Mouse (Mus musculus) forebrain, embryonic 11.5 days (tissue): ENCODE results near the gene Prkcg. TPM values are rescaled to one million over a fixed set of nuclear protein-coding genes. Genes with fewer than 3 reads are reported as not detected.

Experiments
- ATAC-seq: fragments of 200-750 bp; cut with Nextera tagmentation; replicated peaks from 2 replicates; pipeline ENCODE4 v1.8.0; 2017; ENCODE audit warnings: moderate TSS enrichment; ENCODE audit not compliant: low FRiP score
- DNase-seq: peaks from one replicate; pipeline ENCODE4 v3.0.0-alpha.2; 2017; ENCODE audit warnings: low spot score
- H3K27ac ChIP-seq: fragments of 300-500 bp; sonication (generic); 2 replicates; pipeline ENCODE4 v1.5.1; 2014; ENCODE audit warnings: low read depth, low read length
- H3K27me3 ChIP-seq: fragments of 300-500 bp; sonication (generic); 2 replicates; pipeline ENCODE4 v1.6.1; 2014; ENCODE audit warnings: mild to moderate bottlenecking, low read length, mixed read lengths; ENCODE audit not compliant: control insufficient read depth, insufficient read depth
- H3K36me3 ChIP-seq: fragments of 300-500 bp; sonication (generic); 2 replicates; pipeline ENCODE4 v1.6.1; 2014; ENCODE audit warnings: mild to moderate bottlenecking, low read length, moderate library complexity, mixed read lengths; ENCODE audit not compliant: control insufficient read depth, insufficient read depth
- H3K4me1 ChIP-seq: fragments of 300-500 bp; sonication (generic); replicated peaks from 2 replicates; pipeline ENCODE4 v1.6.1; 2014; ENCODE audit warnings: low read length, mixed read lengths; ENCODE audit not compliant: control insufficient read depth, insufficient read depth
- H3K4me2 ChIP-seq: fragments of 300-500 bp; sonication (generic); 2 replicates; pipeline ENCODE4 v1.6.1; 2014; ENCODE audit warnings: low read depth, mild to moderate bottlenecking, low read length, moderate library complexity, mixed read lengths; ENCODE audit not compliant: severe bottlenecking
- H3K4me3 ChIP-seq: fragments of 300-500 bp; sonication (generic); 2 replicates; pipeline ENCODE4 v1.5.1; 2014; ENCODE audit warnings: low read depth, low read length
- H3K9ac ChIP-seq: fragments of 300-500 bp; sonication (generic); 2 replicates; pipeline ENCODE4 v1.6.1; 2014; ENCODE audit warnings: low read length
- H3K9me3 ChIP-seq: fragments of 300-500 bp; sonication (generic); 2 replicates; pipeline ENCODE4 v1.6.1; 2016; ENCODE audit warnings: low read length, mixed read lengths; ENCODE audit not compliant: control insufficient read depth
- WGBS: fragments of 180-500 bp; shearing (Covaris S2); extraction: QIAGEN DNeasy Blood & Tissue Kit; methylation state at CpG from one replicate; pipeline ENCODE4 v1.1.7; 2014; 5-methylcytosine and 5-hydroxymethylcytosine counted together
- polyA plus RNA-seq: library from polyadenylated mRNA; unstranded; fragments of >200 nt; fragmentation: Nextera tagmentation; extraction: Ambion mirVana; gene quantifications from 2 replicates; pipeline ENCODE4 v1.2.1, GENCODE M21; 2014

Gene Prkcg
- polyA plus RNA-seq, 1 experiment from 2014 or later, result 0.99 TPM

DNA sequence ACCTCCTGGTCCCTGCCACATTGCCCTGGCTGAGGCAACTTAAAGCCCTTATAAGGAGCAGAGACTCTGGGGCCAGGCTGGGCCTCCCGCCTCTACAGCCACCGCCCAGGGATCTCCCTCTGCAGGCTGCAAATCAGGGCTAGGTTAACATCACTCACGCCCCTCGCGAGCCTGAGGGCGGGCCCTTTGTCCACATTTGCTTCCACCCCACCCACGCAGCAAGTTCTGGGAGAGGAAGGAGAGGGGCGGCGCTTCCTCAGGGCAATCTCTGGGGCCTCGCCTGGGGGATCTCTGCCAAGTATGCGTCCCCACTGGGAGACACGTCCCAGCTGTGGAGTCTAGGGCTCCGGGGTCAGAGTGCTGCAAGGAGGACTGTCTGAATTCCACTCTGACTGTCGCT is 3.8 kb downstream of the Prkcg start:
- Histone ChIP-seq H3K4me3 (peak overlapping the region; percentile 4; the same call in 1 of the 2 replicates), H3K4me1 (peaks cover 4% of the 10 kb centered on the region; the same call in 1 of the 2 replicates), H3K9ac (peak overlapping the region; percentile 45), H3K9me3 (no peaks in the 10 kb centered on the region), H3K4me2 (peak overlapping the region; percentile 41; the same call in 1 of the 2 replicates), H3K36me3 (no peaks in the 10 kb centered on the region), H3K27ac (no peak overlapping the region), H3K27me3 (no peaks in the 10 kb centered on the region)
- 0 out of 2 replicates have a peak, but pooled peaks have one; percentile 4 for ATAC-seq
- peak; percentile 75 for DNase-seq
- 5% methylated on average over 14 of the region's 14 CpGs for WGBS

DNA sequence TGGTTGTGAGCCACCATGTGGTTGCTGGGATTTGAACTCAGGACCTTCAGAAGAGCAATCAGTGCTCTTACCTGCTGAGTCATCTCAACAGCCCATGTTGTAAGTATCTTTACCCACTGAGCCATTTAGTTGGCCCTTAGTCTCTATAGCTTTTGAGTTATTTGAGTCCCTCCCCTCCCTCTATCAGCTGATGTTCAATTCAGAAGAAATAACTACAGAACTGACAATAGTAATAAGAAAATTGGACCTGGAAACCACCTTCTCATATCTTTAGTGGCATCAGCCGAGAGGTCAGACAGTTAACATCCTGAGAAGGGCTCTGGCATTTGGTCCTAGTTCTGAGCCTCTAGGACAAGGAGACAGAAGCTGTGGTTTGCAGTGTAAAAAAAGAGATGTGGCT is 5.8 kb downstream of the Prkcg start:
- H3K4me2 ChIP-seq, result no peak overlapping the region
- DNase-seq (no peak), ATAC-seq (no peak)
- H3K27me3 ChIP-seq, result no peaks in the 10 kb centered on the region
- H3K36me3 ChIP-seq, result no peaks in the 10 kb centered on the region
- H3K4me1 ChIP-seq, result peaks cover 4% of the 10 kb centered on the region; the same call in 1 of the 2 replicates
- no peak overlapping the region for H3K9ac ChIP-seq
- WGBS, result 90% methylated on average over 1 of the region's 1 CpGs
- H3K9me3 ChIP-seq, result no peaks in the 10 kb centered on the region
- no peak overlapping the region for H3K4me3 ChIP-seq
- H3K27ac ChIP-seq, result no peak overlapping the region

DNA sequence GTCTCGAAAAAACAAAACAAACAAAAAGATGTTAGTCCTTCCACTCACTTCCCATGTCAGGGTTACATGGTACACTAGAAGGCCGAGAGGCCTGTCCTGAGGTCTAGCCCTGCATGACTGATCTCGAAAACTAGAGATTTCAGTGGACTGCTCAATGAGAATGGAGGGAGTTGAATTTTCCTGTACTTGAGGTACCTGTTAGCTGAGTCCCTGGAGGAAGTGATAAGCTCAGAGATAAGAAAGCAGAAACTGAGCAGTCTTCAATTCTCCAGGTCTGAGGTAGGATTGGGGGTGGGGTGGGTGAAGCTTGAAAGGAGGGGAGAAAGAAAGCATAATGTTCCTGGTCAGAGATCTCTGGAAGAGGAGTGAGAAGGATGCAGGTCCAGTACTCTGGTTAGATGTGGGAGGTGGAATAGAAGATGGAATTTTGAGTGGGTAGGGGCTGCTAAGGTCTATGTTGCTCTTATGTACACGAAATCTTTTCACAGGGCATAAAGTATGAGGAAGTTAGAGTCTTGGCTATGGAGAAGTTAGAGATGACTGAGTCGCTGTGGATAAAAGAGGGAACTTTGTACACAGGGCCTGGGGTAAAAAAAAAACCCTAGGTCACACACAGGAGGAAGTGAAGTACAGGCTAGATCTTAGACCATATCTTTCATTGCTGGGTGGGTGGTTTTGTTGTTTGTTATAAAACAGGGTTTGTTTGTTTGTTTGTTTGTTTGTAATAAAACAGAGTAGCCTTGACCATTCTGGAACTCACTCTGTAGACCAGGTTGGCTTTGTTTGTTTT is 6.5 kb downstream of the Prkcg start:
- Histone ChIP-seq H3K4me2 (no peak overlapping the region), H3K27ac (no peak overlapping the region), H3K9me3 (no peaks in the 10 kb centered on the region), H3K9ac (no peak overlapping the region), H3K27me3 (no peaks in the 10 kb centered on the region), H3K36me3 (no peaks in the 10 kb centered on the region), H3K4me1 (peaks cover 3% of the 10 kb centered on the region; the same call in 1 of the 2 replicates), H3K4me3 (no peak overlapping the region)
- ATAC-seq (no peak), DNase-seq (no peak)
- WGBS, result 89% methylated on average over 5 of the region's 5 CpGs

DNA sequence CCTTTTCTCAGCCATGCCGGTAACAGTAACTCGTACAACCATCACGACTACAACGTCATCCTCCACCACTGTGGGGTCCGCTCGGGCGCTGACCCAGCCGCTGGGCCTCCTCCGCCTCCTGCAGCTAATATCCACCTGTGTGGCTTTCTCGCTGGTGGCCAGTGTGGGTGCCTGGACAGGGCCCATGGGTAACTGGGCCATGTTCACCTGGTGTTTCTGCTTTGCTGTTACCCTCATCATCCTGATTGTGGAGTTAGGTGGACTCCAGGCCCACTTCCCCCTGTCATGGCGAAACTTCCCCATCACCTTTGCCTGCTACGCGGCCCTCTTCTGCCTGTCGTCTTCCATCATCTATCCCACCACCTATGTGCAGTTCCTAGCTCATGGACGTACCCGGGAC is 7.7 kb downstream of the Prkcg start:
- no peak for ATAC-seq
- H3K27ac ChIP-seq, result no peak overlapping the region
- no peak overlapping the region for H3K4me2 ChIP-seq
- H3K9ac ChIP-seq, result no peak overlapping the region
- H3K4me3 ChIP-seq, result no peak overlapping the region
- no peaks in the 10 kb centered on the region for H3K4me1 ChIP-seq
- WGBS, result 96% methylated on average over 16 of the region's 16 CpGs
- DNase-seq, result no peak
- no peaks in the 10 kb centered on the region for H3K36me3 ChIP-seq
- no peaks in the 10 kb centered on the region for H3K9me3 ChIP-seq
- H3K27me3 ChIP-seq, result peaks cover 6% of the 10 kb centered on the region; the same call in 1 of the 2 replicates

DNA sequence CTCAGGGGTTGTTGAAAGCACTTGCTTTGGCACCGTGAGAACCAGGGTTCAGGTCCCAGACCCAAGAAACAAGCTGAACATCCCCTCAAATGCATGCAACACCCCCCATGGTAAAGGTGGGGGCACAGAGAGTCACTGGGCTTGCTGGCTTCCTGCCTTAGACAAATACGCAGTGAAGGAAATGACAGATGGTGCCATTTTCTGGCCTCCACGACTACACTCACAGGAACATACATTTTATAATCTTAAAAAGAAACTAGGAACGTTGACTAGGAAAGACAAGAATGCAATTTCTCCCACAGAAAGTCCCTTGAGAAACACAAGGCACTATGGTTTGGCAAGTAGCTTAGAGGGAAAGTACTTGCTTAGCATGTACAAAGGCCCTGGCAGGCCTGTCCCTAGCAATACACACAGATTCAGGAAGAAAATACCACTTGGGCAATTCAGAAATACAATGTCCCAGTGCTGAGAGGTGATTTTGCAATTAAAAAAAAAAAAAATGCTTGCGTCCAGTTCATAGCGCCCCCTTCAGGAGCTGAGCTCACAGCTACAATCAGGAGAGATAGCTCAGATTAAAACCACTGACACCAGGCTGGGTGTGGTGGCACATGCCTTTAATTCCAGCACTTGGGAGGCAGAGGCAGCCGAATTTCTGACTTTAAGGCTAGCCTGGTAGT is 11.1 kb downstream of the Prkcg start:
- H3K4me2 ChIP-seq, result no peak overlapping the region
- H3K4me3 ChIP-seq, result no peak overlapping the region
- no peak overlapping the region for H3K27ac ChIP-seq
- no peaks in the 10 kb centered on the region for H3K9me3 ChIP-seq
- H3K27me3 ChIP-seq, result peaks cover 21% of the 10 kb centered on the region; the same call in 1 of the 2 replicates
- whole genome bisulfite sequencing, result 62% methylated on average over 7 of the region's 7 CpGs
- H3K4me1 ChIP-seq, result peaks cover 13% of the 10 kb centered on the region
- DNase-seq (no peak), ATAC-seq (no peak)
- H3K36me3 ChIP-seq, result no peaks in the 10 kb centered on the region
- H3K9ac ChIP-seq, result no peak overlapping the region

DNA sequence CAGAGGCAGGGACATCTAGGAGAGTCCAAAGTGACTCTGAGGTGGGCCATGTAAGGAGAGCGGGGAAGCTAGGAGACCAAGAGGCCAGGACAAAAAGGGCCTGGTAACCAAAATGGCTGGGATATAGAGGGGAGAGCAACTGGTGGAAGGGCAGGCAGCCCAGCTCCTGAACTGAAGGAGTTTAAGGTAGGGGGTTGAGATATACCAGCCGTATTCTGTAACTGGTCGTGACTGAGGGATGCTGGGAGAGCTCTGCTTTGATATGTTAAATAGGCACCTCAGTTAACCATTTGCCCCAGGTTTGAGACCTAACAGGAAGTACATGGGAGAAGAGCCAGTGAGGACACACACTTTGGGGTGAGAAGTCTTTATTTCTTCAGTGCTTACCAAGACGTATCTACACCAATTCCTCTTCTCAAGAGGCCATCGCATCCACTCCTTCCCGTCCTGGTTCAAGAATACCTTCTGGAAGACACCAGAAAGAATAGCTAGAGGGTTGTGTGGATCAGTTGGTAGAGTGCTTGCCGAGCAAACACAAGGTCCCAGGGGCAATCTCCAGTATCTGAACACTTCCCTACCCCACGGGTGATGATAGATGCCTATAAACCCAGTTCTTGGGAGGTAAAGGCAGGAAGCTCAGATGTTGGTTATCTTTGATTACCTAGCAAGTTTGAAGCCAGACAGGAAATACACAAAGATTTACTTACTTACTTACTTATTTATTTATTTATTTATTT is 12.1 kb downstream of the Prkcg start:
- no peak overlapping the region for H3K27ac ChIP-seq
- H3K36me3 ChIP-seq, result no peaks in the 10 kb centered on the region
- peaks cover 21% of the 10 kb centered on the region; the same call in 1 of the 2 replicates for H3K27me3 ChIP-seq
- peaks cover 13% of the 10 kb centered on the region for H3K4me1 ChIP-seq
- no peak overlapping the region for H3K4me3 ChIP-seq
- 81% methylated on average over 8 of the region's 8 CpGs for WGBS
- H3K9me3 ChIP-seq, result no peaks in the 10 kb centered on the region
- no peak for DNase-seq
- H3K4me2 ChIP-seq, result no peak overlapping the region
- no peak for ATAC-seq
- H3K9ac ChIP-seq, result no peak overlapping the region

DNA sequence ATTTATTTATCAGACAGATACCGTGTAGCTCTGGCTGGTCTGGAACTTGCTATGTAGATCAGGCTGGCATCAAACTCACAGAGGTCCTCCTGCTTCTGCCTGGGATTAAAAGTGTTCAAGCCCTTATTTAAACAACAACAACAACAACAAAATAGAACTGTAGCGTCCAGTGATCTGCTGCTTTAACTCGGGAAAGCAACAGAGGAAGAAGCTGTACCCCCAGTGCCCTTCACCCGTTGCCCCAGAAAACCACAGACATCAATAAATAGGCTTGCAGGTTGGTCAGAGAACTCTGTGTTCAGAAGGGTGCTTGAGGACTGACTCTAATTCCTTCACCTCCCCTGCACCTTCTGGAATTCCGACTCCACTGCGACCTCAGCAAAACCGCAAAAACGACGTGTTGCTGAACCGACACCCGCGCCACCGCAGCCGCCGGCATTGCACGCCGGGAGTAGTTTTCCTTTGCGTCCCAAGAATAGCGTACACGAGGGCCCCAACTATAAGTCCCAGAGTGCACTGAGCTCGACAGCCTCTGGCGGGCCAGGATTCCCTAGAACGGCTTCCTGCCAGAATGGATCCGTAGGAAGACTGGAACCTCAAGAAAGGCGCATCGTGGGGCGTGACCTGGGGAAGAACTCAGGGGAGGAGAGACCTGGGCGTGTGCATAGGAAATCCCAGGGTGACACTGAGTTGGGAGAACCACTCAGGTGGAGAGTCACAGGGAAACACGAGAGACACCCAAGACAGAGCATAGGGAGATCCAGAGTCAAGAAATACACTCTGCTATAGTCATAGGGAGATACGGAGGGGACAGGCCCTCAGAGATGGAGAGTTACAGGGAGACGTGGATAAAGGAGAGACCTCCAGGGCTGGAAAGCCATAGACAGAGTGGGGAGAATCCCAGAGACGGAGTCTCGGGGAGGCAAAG is 12.9 kb downstream of the Prkcg start:
- DNase-seq (peak; percentile 57), ATAC-seq (0 out of 2 replicates have a peak, but pooled peaks have one; percentile 11)
- peaks cover 21% of the 10 kb centered on the region; the same call in 1 of the 2 replicates for H3K27me3 ChIP-seq
- H3K9ac ChIP-seq, result peak overlapping the region; percentile 21; the same call in 1 of the 2 replicates
- H3K4me1 ChIP-seq, result peaks cover 13% of the 10 kb centered on the region
- peak overlapping the region; percentile 11; the same call in 1 of the 2 replicates for H3K4me3 ChIP-seq
- H3K9me3 ChIP-seq, result no peaks in the 10 kb centered on the region
- peak overlapping the region; percentile 87 for H3K4me2 ChIP-seq
- WGBS, result 7% methylated on average over 33 of the region's 33 CpGs
- H3K36me3 ChIP-seq, result no peaks in the 10 kb centered on the region
- no peak overlapping the region for H3K27ac ChIP-seq
